Mouse (Mus musculus) megakaryocyte-erythroid progenitor cell, adult 5-6 weeks (primary cell): ENCODE results near the gene Dbh. TPM values are rescaled to one million over a fixed set of nuclear protein-coding genes. Genes with fewer than 3 reads are reported as not detected.

ENCODE experiments used
- ATAC-seq: replicated peaks from 2 replicates; pipeline ENCODE4 v1.8.0; 2016; ENCODE audit warnings: mild to moderate bottlenecking, inconsistent platforms; ENCODE audit not compliant: severe bottlenecking, poor library complexity, low FRiP score, low TSS enrichment
- total RNA-seq, 2 experiments: library from RNA; stranded (forward) in 1 of 2; stranded (reverse) in 1 of 2; fragments of 200-1000, 215-1000 nt in 1 of 2; fragments of >200 nt in 1 of 2; fragmentation: Nextera tagmentation in 1 of 2; gene quantifications; 2 replicates each; pipeline ENCODE4 v1.2.3; 2014 to 2017

The Dbh gene
- not detected in 2 replicates for total RNA-seq (2014; fragmentation: Nextera tagmentation)
- total RNA-seq (2017), result not detected in 2 replicates

GRCm38 (mm10) chr2:27164796-27165590, at the start of gene Dbh:
Gene Dbh, plus strand, starts transcription at chr2:27165233.
- no peak for ATAC-seq

GRCm38 (mm10) chr2:27118452-27118851, 46.6 kb upstream of the Dbh start:
- ATAC-seq, result no peak

- ATAC-seq, result no peak
Observed at GRCm38 (mm10) chr2:27119766-27120165, 45.3 kb upstream of the Dbh start.

- no peak for ATAC-seq
Observed at GRCm38 (mm10) chr2:27120241-27120641, 44.8 kb upstream of the Dbh start.

GRCm38 (mm10) chr2:27121626-27122355, 43.2 kb upstream of the Dbh start:
- ATAC-seq, result no peak

GRCm38 (mm10) chr2:27122578-27122977, 42.5 kb upstream of the Dbh start:
- ATAC-seq, result no peak

GRCm38 (mm10) chr2:27123121-27123520, 41.9 kb upstream of the Dbh start:
- no peak for ATAC-seq

- ATAC-seq, result no peak
Observed at GRCm38 (mm10) chr2:27125979-27126378, 39.1 kb upstream of the Dbh start.

- ATAC-seq, result no peak
Observed at GRCm38 (mm10) chr2:27126496-27126895, 38.5 kb upstream of the Dbh start.

- ATAC-seq, result no peak
Observed at GRCm38 (mm10) chr2:27128990-27129389, 36.0 kb upstream of the Dbh start.

GRCm38 (mm10) chr2:27135935-27136334, 29.1 kb upstream of the Dbh start:
- no peak for ATAC-seq

GRCm38 (mm10) chr2:27136336-27136735, 28.7 kb upstream of the Dbh start:
- ATAC-seq, result no peak

GRCm38 (mm10) chr2:27136789-27137188, 28.2 kb upstream of the Dbh start:
- no peak for ATAC-seq

- no peak for ATAC-seq
Observed at GRCm38 (mm10) chr2:27138356-27138755, 26.7 kb upstream of the Dbh start.

- no peak; the same call in 1 of the 2 replicates for ATAC-seq
Observed at GRCm38 (mm10) chr2:27141950-27142693, 22.9 kb upstream of the Dbh start, which contains the start of gene Fam163b. Gene Fam163b, minus strand, starts transcription at chr2:27142491.

- ATAC-seq, result no peak
Observed at GRCm38 (mm10) chr2:27144957-27145356, 20.1 kb upstream of the Dbh start.

- ATAC-seq, result no peak
Observed at GRCm38 (mm10) chr2:27146840-27147239, 18.2 kb upstream of the Dbh start.

GRCm38 (mm10) chr2:27149457-27149856, 15.6 kb upstream of the Dbh start:
- ATAC-seq, result no peak

- ATAC-seq, result no peak
Observed at GRCm38 (mm10) chr2:27154466-27155185, 10.4 kb upstream of the Dbh start.
